Mouse (Mus musculus) ES-E14 (cell line): Measurements from ENCODE around the gene Zfp341.

ENCODE experiments used
- HCFC1 ChIP-seq: IDR thresholded peaks from 2 replicates; pipeline ENCODE4 v1.6.1; 2012; ENCODE audit warnings: low read length, inconsistent platforms, borderline replicate concordance; ENCODE audit not compliant: insufficient read depth
- MAFK ChIP-seq: IDR thresholded peaks from 2 replicates; pipeline ENCODE4 v1.6.1; 2014; ENCODE audit warnings: mild to moderate bottlenecking, low read depth, low read length, inconsistent platforms; ENCODE audit not compliant: insufficient read depth
- ZC3H11A ChIP-seq: IDR thresholded peaks from 2 replicates; pipeline ENCODE4 v1.6.1; 2012; ENCODE audit warnings: low read depth, mild to moderate bottlenecking, inconsistent platforms, low read length, borderline replicate concordance

DNA sequence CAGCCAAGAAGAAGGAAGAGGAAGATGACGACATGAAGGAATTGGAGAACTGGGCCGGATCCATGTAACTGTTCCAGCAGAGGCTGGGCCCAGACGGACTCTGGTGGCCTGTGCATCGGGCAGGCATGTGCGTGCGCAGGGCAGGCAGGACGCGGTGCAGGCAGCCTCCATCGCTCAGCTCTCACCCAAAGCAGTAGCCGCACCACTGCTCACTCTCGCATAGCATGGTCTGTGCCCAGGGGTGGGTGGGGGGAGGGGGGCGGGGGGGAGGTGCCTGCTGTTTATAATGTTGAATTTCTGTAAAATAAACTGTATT, 80.8 kb downstream of the Zfp341 start:
- TF ChIP-seq HCFC1 (no peak), ZC3H11A (no peak), MAFK (no peak)
